Mouse (Mus musculus) kidney, embryonic 14.5 days (tissue): Measurements from ENCODE around the gene Slc51a. TPM values are rescaled to one million over a fixed set of nuclear protein-coding genes. Genes with fewer than 3 reads are reported as not detected.

ENCODE experiments used
- ATAC-seq: fragments of 200-750 bp; cut with Nextera tagmentation; 2 replicates; pipeline ENCODE4 v1.8.0; 2017; ENCODE audit warnings: moderate number of reproducible peaks, mild to moderate bottlenecking, moderate TSS enrichment, moderate library complexity; ENCODE audit not compliant: low FRiP score, low TSS enrichment
- H3K27ac ChIP-seq: fragments of 300-500 bp; sonication (generic); 2 replicates; pipeline ENCODE4 v1.5.1; 2014; ENCODE audit warnings: low read depth, mild to moderate bottlenecking, low read length, moderate library complexity, mixed read lengths
- H3K27me3 ChIP-seq: fragments of 300-500 bp; sonication (generic); 2 replicates; pipeline ENCODE4 v1.6.1; 2014; ENCODE audit warnings: mild to moderate bottlenecking, low read length; ENCODE audit not compliant: control insufficient read depth, insufficient read depth
- H3K36me3 ChIP-seq: fragments of 300-500 bp; sonication (generic); 2 replicates; pipeline ENCODE4 v1.6.1; 2014; ENCODE audit warnings: low read length, mixed read lengths; ENCODE audit not compliant: control insufficient read depth, insufficient read depth
- H3K4me1 ChIP-seq: fragments of 300-500 bp; sonication (generic); 2 replicates; pipeline ENCODE4 v1.6.1; 2014; ENCODE audit warnings: low read length, mixed read lengths; ENCODE audit not compliant: control insufficient read depth, insufficient read depth
- H3K4me2 ChIP-seq: fragments of 300-500 bp; sonication (generic); replicated peaks from 2 replicates; pipeline ENCODE4 v1.6.1; 2014; ENCODE audit warnings: low read depth, mild to moderate bottlenecking, low read length
- H3K4me3 ChIP-seq: fragments of 300-500 bp; sonication (generic); 2 replicates; pipeline ENCODE4 v1.5.1; 2014; ENCODE audit warnings: mild to moderate bottlenecking, low read length
- H3K9ac ChIP-seq: fragments of 300-500 bp; sonication (generic); 2 replicates; pipeline ENCODE4 v1.6.1; 2014; ENCODE audit warnings: low read depth, mild to moderate bottlenecking, low read length, moderate library complexity
- H3K9me3 ChIP-seq: fragments of 300-500 bp; sonication (generic); 2 replicates; pipeline ENCODE4 v1.6.1; 2016; ENCODE audit warnings: low read length; ENCODE audit not compliant: control insufficient read depth
- WGBS: fragments of 180-500 bp; shearing (Covaris S2); extraction: QIAGEN DNeasy Blood & Tissue Kit; methylation state at CpG from one replicate; pipeline ENCODE4 v1.1.7; 2014; 5-methylcytosine and 5-hydroxymethylcytosine counted together
- polyA plus RNA-seq: library from polyadenylated mRNA; unstranded; fragments of >200 nt; fragmentation: Nextera tagmentation; extraction: Ambion mirVana; gene quantifications from 2 replicates; pipeline ENCODE4 v1.2.1, GENCODE M21; 2014

The Slc51a gene
- polyA plus RNA-seq, 1 experiment from 2014 or later = 0.49 TPM

GRCm38 (mm10) chr16:32461713-32462112 is 26.0 kb downstream of the Slc51a start:
- Histone ChIP-seq H3K36me3 (peaks cover 20% of the 10 kb centered on the region; the same call in 1 of the 2 replicates), H3K27ac (no peak overlapping the region), H3K4me1 (no peaks in the 10 kb centered on the region), H3K4me3 (no peak overlapping the region), H3K4me2 (no peak overlapping the region), H3K9me3 (no peaks in the 10 kb centered on the region), H3K9ac (no peak overlapping the region), H3K27me3 (no peaks in the 10 kb centered on the region)
- 81% methylated on average over 5 of the region's 5 CpGs for WGBS
- ATAC-seq = no peak

- no peak for ATAC-seq
- Histone ChIP-seq H3K9me3 (no peaks in the 10 kb centered on the region), H3K36me3 (peaks cover 20% of the 10 kb centered on the region; the same call in 1 of the 2 replicates), H3K4me3 (no peak overlapping the region), H3K4me1 (no peaks in the 10 kb centered on the region), H3K27ac (no peak overlapping the region), H3K9ac (no peak overlapping the region), H3K4me2 (no peak overlapping the region), H3K27me3 (no peaks in the 10 kb centered on the region)
- WGBS = 70% methylated on average over 4 of the region's 4 CpGs
Observed at GRCm38 (mm10) chr16:32460518-32460917, 27.2 kb downstream of the Slc51a start.

DNA sequence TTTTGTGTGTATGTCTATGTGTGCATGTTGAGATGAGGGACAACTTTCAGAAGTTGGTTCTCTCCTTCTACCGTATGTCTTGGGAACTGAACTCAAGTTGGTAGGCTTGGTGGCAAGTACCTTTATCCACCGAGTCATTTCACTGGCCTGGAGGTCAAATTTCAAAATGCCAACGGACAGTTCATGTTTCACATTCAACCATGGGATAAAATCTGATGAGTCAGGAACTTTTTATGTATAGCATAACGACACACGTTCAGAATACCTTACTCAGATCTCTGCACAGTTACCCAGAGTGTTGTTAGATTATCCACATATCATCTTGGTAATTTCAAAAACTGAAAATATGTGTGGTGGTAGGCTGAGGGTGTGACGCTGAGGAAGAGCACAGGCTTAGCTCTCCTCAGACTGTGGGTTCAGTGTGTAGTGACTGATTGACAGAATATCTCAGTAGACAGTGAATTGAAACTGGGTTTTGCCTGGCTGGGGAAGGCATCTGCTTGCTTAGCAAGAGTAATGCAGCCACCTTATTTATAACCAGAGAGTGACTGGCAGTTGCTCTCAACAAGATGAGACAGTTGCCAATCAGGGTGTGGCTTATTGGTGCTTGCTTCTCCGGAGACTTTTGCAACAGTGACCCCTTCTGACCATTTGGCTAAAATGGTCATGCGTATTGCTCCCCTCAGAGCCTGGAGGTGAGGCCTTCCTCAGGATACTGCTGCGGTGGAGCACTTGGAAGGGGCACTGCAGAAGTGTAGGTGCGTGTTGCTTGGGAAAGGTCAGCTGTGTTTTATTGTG is 29.9 kb downstream of the Slc51a start:
- H3K9me3 ChIP-seq = no peaks in the 10 kb centered on the region
- WGBS = 54% methylated on average over 10 of the region's 10 CpGs
- H3K4me2 ChIP-seq = no peak overlapping the region
- no peak overlapping the region for H3K9ac ChIP-seq
- no peak overlapping the region for H3K27ac ChIP-seq
- peaks cover 11% of the 10 kb centered on the region; the same call in 1 of the 2 replicates for H3K36me3 ChIP-seq
- H3K4me3 ChIP-seq = no peak overlapping the region
- H3K27me3 ChIP-seq = no peaks in the 10 kb centered on the region
- ATAC-seq = no peak
- H3K4me1 ChIP-seq = no peaks in the 10 kb centered on the region

- WGBS = 94% methylated on average over 1 of the region's 1 CpGs
- Histone ChIP-seq H3K4me3 (no peak overlapping the region), H3K36me3 (peaks cover 14% of the 10 kb centered on the region; the same call in 1 of the 2 replicates), H3K27me3 (no peaks in the 10 kb centered on the region), H3K4me1 (no peaks in the 10 kb centered on the region), H3K4me2 (no peak overlapping the region), H3K9me3 (no peaks in the 10 kb centered on the region), H3K27ac (no peak overlapping the region), H3K9ac (no peak overlapping the region)
- no peak for ATAC-seq
Observed at GRCm38 (mm10) chr16:32456761-32457160, 30.9 kb downstream of the Slc51a start.

DNA sequence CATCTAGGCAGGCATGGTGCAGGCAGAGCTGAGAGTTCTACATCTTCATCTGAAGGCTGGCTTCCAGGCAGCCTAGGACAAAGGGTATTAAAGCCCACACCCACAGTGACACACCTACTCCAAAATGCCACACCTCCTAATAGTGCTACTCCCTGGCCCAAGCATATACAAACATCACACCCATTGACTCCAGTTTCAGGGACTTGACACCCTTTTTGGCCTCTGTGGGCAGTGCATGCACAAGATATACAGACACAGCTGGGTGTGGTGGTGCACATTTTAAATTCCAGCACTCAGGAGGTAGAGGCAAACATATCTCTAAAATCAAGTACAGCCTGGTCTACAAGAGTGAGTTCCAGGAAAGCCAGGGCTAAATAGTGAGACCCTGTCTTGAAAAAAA is 31.6 kb downstream of the Slc51a start:
- no peak for ATAC-seq
- no peak overlapping the region for H3K4me3 ChIP-seq
- no peaks in the 10 kb centered on the region for H3K4me1 ChIP-seq
- no peaks in the 10 kb centered on the region for H3K9me3 ChIP-seq
- H3K4me2 ChIP-seq = no peak overlapping the region
- no peak overlapping the region for H3K27ac ChIP-seq
- no peak overlapping the region for H3K9ac ChIP-seq
- no peaks in the 10 kb centered on the region for H3K27me3 ChIP-seq
- peaks cover 14% of the 10 kb centered on the region; the same call in 1 of the 2 replicates for H3K36me3 ChIP-seq

DNA sequence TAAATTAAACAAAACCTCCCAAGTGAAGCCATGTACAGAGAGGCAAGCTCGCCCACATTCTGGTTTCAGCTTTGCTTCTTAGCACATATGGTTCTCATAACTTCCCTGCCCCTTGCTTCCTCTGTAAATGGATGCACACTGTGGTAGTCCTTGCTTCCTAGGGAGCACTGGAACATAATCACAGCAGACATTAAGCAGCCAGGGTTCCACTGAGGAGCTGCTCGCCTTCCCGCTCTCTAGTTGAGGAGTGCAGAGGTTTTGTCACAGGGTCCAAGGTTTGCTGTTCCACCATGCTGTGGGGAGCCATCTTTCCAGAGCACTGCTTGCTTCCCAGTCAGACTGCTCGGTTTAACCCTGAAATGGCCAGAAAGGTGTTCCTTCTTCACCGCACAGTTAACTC is 33.0 kb downstream of the Slc51a start:
- no peaks in the 10 kb centered on the region for H3K4me1 ChIP-seq
- WGBS = 93% methylated on average over 5 of the region's 5 CpGs
- H3K27ac ChIP-seq = no peak overlapping the region
- H3K27me3 ChIP-seq = no peaks in the 10 kb centered on the region
- no peak overlapping the region for H3K9ac ChIP-seq
- H3K9me3 ChIP-seq = no peaks in the 10 kb centered on the region
- no peak for ATAC-seq
- H3K4me3 ChIP-seq = no peak overlapping the region
- H3K4me2 ChIP-seq = no peak overlapping the region
- peaks cover 14% of the 10 kb centered on the region; the same call in 1 of the 2 replicates for H3K36me3 ChIP-seq

GRCm38 (mm10) chr16:32453102-32453501 is 34.6 kb downstream of the Slc51a start:
- no peak overlapping the region for H3K27ac ChIP-seq
- no peak overlapping the region for H3K4me2 ChIP-seq
- no peak for ATAC-seq
- H3K9me3 ChIP-seq = no peaks in the 10 kb centered on the region
- no peak overlapping the region for H3K4me3 ChIP-seq
- H3K36me3 ChIP-seq = peaks cover 11% of the 10 kb centered on the region; the same call in 1 of the 2 replicates
- H3K27me3 ChIP-seq = no peaks in the 10 kb centered on the region
- H3K4me1 ChIP-seq = no peaks in the 10 kb centered on the region
- 91% methylated on average over 8 of the region's 8 CpGs for WGBS
- no peak overlapping the region for H3K9ac ChIP-seq

DNA sequence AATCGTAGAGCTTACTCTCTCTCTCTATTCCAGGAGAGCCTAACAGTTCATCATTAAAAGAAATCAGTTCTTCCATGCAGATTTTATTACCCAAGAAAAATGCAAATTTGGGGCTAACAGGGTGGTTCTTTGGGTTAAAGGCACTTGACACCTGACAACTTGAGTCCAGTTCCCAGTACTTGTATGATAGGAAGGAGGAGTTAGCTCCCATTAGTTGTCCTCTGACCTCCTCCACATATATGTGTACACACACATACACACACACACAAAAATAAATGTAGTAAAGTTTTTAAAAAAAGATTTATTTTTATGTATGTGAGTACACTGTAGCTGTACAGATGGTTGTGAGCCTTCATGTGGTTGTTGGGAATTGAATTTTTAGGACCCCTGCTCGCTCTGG is 37.5 kb downstream of the Slc51a start:
- ATAC-seq = no peak
- Histone ChIP-seq H3K9ac (no peak overlapping the region), H3K36me3 (peaks cover 6% of the 10 kb centered on the region; the same call in 1 of the 2 replicates), H3K27ac (no peak overlapping the region), H3K4me2 (no peak overlapping the region), H3K9me3 (no peaks in the 10 kb centered on the region), H3K27me3 (no peaks in the 10 kb centered on the region), H3K4me1 (no peaks in the 10 kb centered on the region), H3K4me3 (no peak overlapping the region)
- WGBS = 95% methylated on average over 2 of the region's 2 CpGs

GRCm38 (mm10) chr16:32449665-32450064 is 38.0 kb downstream of the Slc51a start:
- H3K36me3 ChIP-seq = peaks cover 6% of the 10 kb centered on the region; the same call in 1 of the 2 replicates
- H3K9me3 ChIP-seq = no peaks in the 10 kb centered on the region
- no peak for ATAC-seq
- H3K27ac ChIP-seq = no peak overlapping the region
- H3K4me3 ChIP-seq = no peak overlapping the region
- no peaks in the 10 kb centered on the region for H3K4me1 ChIP-seq
- H3K4me2 ChIP-seq = no peak overlapping the region
- no peak overlapping the region for H3K9ac ChIP-seq
- H3K27me3 ChIP-seq = no peaks in the 10 kb centered on the region
- WGBS = 90% methylated on average over 3 of the region's 3 CpGs
